Mouse (Mus musculus): ENCODE results near the gene Ddr2. TPM values are rescaled to one million over a fixed set of nuclear protein-coding genes. Genes with fewer than 3 reads are reported as not detected.

The Ddr2 gene
- polyA plus RNA-seq, 1 experiment from 2014 or later: 85.2 TPM

DNA sequence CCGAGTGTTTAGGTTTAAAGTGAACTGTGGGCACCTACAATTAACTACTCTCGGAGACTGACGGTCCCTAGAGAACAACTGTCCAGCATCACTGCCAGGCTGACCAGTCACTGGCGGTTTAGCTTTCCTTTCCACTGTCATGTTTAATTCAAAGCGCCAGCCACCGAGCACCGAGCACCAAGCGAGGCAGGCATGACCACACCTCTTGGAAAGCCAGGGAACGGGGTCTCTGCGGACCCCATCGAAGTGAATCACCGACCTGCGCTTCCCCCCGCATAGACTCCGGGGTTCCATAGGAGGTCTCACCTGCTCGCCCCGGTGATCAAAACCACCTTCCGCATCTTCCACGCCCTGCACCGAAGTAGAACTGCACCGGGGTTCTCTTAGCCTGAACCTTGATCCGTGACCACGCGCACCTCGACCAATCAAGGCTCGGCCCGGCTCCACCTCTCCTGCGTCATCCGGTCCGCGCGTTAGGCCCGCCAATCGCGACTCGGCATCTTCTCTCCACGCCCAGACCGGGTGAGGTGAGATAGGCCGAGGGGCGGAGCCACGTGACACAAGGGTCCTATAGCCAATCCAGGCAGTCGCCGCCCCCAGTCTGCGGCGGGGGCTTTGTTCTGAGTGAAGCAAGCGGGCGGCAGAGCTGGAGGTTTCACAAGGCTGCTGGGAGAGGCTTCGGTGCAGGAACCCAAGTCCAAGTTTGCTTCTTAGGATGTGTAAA, 141.6 kb downstream of the Ddr2 start, which contains the start of gene Hsd17b7:
Hsd17b7 (minus strand) TSS at position 450 of the 724 bp plus-strand sequence.
- WGBS: 1% methylated on average over 48 of the region's 48 CpGs

DNA sequence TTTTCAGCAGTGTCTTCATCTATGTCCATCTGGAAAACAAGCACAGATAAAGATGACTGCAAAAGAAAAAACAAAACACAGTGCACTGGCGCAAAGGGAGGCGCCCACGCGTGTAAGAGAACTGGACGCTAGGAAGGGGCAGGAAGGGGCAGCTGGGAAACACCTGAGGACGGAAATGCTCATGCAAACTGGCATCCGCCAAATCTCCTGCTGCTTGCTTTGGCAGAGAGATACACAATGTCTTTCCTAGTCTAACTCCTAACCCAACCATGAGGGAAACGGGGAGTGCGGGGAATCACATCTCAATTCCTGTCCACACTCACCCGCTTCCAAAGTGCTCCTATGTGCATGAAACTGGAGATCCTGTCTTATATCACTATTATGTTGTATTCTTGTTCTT, 157.5 kb downstream of the Ddr2 start:
- H3K27ac ChIP-seq (replicated peaks; ENCODE audit: low read depth, low read length): no peak overlapping the region
- H3K9ac ChIP-seq (ENCODE audit: low read depth, low read length): no peak overlapping the region
- no peak overlapping the region for H3K4me2 ChIP-seq (ENCODE audit: low read depth, low read length)
- ATAC-seq (ENCODE audit: low read depth) (no peak), DNase-seq (ENCODE audit: low spot score) (no peak)
- no peaks in the 10 kb centered on the region for H3K4me1 ChIP-seq (ENCODE audit: control insufficient read depth, insufficient read depth, low read length)
- no peaks in the 10 kb centered on the region for H3K27me3 ChIP-seq (replicated peaks; ENCODE audit: control insufficient read depth, insufficient read depth, low read length)
- H3K36me3 ChIP-seq (ENCODE audit: control insufficient read depth, insufficient read depth, low read length): peaks cover 62% of the 10 kb centered on the region
- no peak overlapping the region for H3K4me3 ChIP-seq (ENCODE audit: low read depth, low read length)
- H3K9me3 ChIP-seq (ENCODE audit: control insufficient read depth, low read length): no peaks in the 10 kb centered on the region
- 94% methylated on average over 10 of the region's 10 CpGs for WGBS

More for the DNA sequence above, 141.6 kb downstream of the Ddr2 start, which contains the start of gene Hsd17b7:
- peak within 1 kb of the TSS; percentile 85 for H3K27ac ChIP-seq (replicated peaks; ENCODE audit: low read depth, low read length)
- H3K9me3 ChIP-seq (ENCODE audit: control insufficient read depth, low read length): no peaks in the 10 kb centered on the region
- ATAC-seq (ENCODE audit: low read depth) (peak; percentile 100), DNase-seq (ENCODE audit: low spot score) (peak; percentile 100)
- peak within 1 kb of the TSS; percentile 80 for H3K4me2 ChIP-seq (ENCODE audit: low read depth, low read length)
- H3K9ac ChIP-seq (ENCODE audit: low read depth, low read length): peak within 1 kb of the TSS; percentile 69
- peaks cover 10% of the 10 kb centered on the region; the same call in 1 of the 2 replicates for H3K4me1 ChIP-seq (ENCODE audit: control insufficient read depth, insufficient read depth, low read length)
- H3K27me3 ChIP-seq (replicated peaks; ENCODE audit: control insufficient read depth, insufficient read depth, low read length): no peaks in the 10 kb centered on the region
- peak within 1 kb of the TSS; percentile 58 for H3K4me3 ChIP-seq (ENCODE audit: low read depth, low read length)
- H3K36me3 ChIP-seq (ENCODE audit: control insufficient read depth, insufficient read depth, low read length): peaks cover 31% of the 10 kb centered on the region

DNA sequence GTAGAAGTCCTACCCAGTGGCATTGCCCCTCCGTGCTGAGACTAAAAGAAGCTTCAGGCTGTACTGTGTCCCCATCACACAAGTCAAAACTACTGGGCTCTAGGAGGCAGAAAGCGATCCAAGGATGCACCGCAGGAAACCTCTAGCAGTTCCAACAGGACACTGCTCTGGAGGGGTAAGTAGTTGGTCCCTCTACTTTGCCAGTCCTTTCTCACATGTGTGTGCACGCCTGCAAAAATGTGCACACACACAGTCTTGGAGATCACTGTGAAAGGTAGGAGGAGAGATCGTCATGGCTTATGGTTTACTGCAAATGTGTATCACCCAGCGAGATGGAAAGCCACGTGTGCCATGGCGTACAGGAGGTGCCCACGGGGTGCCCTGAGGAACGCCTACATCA, 157.9 kb downstream of the Ddr2 start:
- Histone ChIP-seq H3K4me3 (ENCODE audit: low read depth, low read length) (no peak overlapping the region), H3K9me3 (ENCODE audit: control insufficient read depth, low read length) (no peaks in the 10 kb centered on the region), H3K36me3 (ENCODE audit: control insufficient read depth, insufficient read depth, low read length) (peaks cover 57% of the 10 kb centered on the region), H3K27me3 (replicated peaks; ENCODE audit: control insufficient read depth, insufficient read depth, low read length) (no peaks in the 10 kb centered on the region), H3K4me2 (ENCODE audit: low read depth, low read length) (no peak overlapping the region), H3K27ac (replicated peaks; ENCODE audit: low read depth, low read length) (no peak overlapping the region), H3K4me1 (ENCODE audit: control insufficient read depth, insufficient read depth, low read length) (no peaks in the 10 kb centered on the region), H3K9ac (ENCODE audit: low read depth, low read length) (no peak overlapping the region)
- WGBS: 95% methylated on average over 10 of the region's 10 CpGs
- ATAC-seq (ENCODE audit: low read depth) (no peak), DNase-seq (ENCODE audit: low spot score) (no peak)

DNA sequence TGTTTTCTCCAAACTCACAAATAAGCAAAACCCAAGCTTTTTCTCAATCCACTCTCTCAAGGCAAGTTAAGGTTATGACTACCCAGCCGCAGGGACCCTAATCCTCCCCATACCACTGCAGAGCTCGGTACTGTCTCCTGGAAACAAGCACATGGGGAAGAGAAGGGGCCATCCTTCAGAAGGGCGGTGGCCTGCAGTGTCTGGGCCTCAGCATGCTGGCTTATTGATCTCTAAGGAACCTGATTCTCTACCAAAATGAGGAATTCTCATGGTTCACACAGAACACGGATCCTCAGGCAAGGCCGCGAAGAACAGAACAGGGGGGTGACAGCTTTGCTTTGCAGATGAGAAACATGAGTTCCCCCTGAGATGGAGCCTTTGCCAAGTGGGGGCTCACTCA, 159.0 kb downstream of the Ddr2 start:
- no peaks in the 10 kb centered on the region for H3K9me3 ChIP-seq (ENCODE audit: control insufficient read depth, low read length)
- no peaks in the 10 kb centered on the region for H3K27me3 ChIP-seq (replicated peaks; ENCODE audit: control insufficient read depth, insufficient read depth, low read length)
- ATAC-seq (ENCODE audit: low read depth): no peak
- no peak overlapping the region for H3K4me2 ChIP-seq (ENCODE audit: low read depth, low read length)
- 83% methylated on average over 6 of the region's 6 CpGs for WGBS
- peaks cover 50% of the 10 kb centered on the region for H3K36me3 ChIP-seq (ENCODE audit: control insufficient read depth, insufficient read depth, low read length)
- no peak for DNase-seq (ENCODE audit: low spot score)
- H3K4me3 ChIP-seq (ENCODE audit: low read depth, low read length): no peak overlapping the region
- no peak overlapping the region for H3K27ac ChIP-seq (replicated peaks; ENCODE audit: low read depth, low read length)
- no peaks in the 10 kb centered on the region for H3K4me1 ChIP-seq (ENCODE audit: control insufficient read depth, insufficient read depth, low read length)
- no peak overlapping the region for H3K9ac ChIP-seq (ENCODE audit: low read depth, low read length)

DNA sequence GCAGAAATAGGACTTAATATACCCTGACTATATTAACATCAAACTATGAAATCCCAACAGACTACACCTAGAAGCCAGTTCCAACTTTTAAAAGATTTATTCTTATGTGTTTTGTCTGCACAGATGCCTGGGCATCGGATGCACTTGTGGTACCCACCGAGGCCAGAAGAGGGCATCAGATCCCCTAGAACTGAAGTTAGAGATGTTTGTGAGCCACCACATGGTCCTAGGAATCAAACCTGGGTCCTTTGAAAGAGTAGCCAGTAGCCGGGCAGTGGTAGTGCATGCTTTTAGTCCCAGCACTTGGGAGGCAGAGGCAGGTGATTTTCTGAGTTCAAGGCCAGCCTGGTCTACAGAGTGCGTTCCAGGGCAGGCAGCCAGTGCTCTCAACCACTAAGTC, 159.9 kb downstream of the Ddr2 start:
- Histone ChIP-seq H3K27ac (replicated peaks; ENCODE audit: low read depth, low read length) (no peak overlapping the region), H3K9ac (ENCODE audit: low read depth, low read length) (no peak overlapping the region), H3K9me3 (ENCODE audit: control insufficient read depth, low read length) (no peaks in the 10 kb centered on the region), H3K4me1 (ENCODE audit: control insufficient read depth, insufficient read depth, low read length) (no peaks in the 10 kb centered on the region), H3K27me3 (replicated peaks; ENCODE audit: control insufficient read depth, insufficient read depth, low read length) (no peaks in the 10 kb centered on the region), H3K4me3 (ENCODE audit: low read depth, low read length) (no peak overlapping the region), H3K36me3 (ENCODE audit: control insufficient read depth, insufficient read depth, low read length) (peaks cover 41% of the 10 kb centered on the region), H3K4me2 (ENCODE audit: low read depth, low read length) (no peak overlapping the region)
- ATAC-seq (ENCODE audit: low read depth) (no peak), DNase-seq (ENCODE audit: low spot score) (no peak)
- 94% methylated on average over 4 of the region's 4 CpGs for WGBS

DNA sequence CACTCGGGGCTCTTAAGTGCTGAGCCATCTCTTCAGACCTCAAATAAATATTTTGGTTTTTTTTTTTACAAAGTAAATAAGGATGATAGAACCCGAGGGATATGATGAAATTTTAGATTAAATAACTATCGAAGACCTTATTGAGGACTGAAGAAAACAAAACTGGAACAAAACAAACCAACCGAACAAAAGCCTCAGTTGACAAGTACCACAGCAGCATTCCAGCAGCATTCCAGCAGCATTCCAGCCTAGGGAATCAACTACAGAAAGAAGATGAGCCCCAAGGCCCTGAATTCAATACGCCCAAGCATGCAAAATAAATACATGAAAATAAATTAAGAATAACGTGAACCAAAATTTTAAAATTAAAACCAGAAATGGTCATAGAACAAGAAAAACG, 160.6 kb downstream of the Ddr2 start:
- WGBS: 31% methylated on average over 7 of the region's 7 CpGs
- H3K27me3 ChIP-seq (replicated peaks; ENCODE audit: control insufficient read depth, insufficient read depth, low read length): no peaks in the 10 kb centered on the region
- H3K9me3 ChIP-seq (ENCODE audit: control insufficient read depth, low read length): peaks cover 3% of the 10 kb centered on the region
- H3K4me2 ChIP-seq (ENCODE audit: low read depth, low read length): no peak overlapping the region; the same call in 1 of the 2 replicates
- ATAC-seq (ENCODE audit: low read depth) (no peak), DNase-seq (ENCODE audit: low spot score) (peak; percentile 65)
- H3K36me3 ChIP-seq (ENCODE audit: control insufficient read depth, insufficient read depth, low read length): peaks cover 35% of the 10 kb centered on the region
- no peak overlapping the region for H3K27ac ChIP-seq (replicated peaks; ENCODE audit: low read depth, low read length)
- H3K9ac ChIP-seq (ENCODE audit: low read depth, low read length): no peak overlapping the region
- H3K4me3 ChIP-seq (ENCODE audit: low read depth, low read length): no peak overlapping the region
- H3K4me1 ChIP-seq (ENCODE audit: control insufficient read depth, insufficient read depth, low read length): no peaks in the 10 kb centered on the region

DNA sequence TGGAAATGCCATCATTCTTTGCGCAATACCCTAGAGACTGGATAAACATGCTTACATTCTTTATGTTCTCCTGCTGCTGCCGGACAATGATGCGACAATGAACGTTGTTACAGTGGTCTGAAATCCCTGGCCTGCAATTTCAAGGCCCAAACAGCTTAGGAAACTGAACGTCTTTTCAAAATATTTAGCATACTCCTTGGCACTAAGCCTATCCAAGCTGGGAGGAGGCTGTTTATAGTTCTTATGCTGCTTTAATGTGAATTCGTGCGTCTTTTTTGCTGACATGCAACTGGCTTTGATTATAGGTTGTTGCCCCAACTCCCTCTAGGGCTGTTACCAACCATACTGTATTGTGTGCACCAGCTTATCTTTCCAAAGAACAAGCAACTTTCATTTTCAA, 161.7 kb downstream of the Ddr2 start:
- peaks cover 26% of the 10 kb centered on the region; the same call in 1 of the 2 replicates for H3K36me3 ChIP-seq (ENCODE audit: control insufficient read depth, insufficient read depth, low read length)
- DNase-seq (ENCODE audit: low spot score) (peak; percentile 55), ATAC-seq (ENCODE audit: low read depth) (no peak)
- no peak overlapping the region for H3K4me3 ChIP-seq (ENCODE audit: low read depth, low read length)
- WGBS: 42% methylated on average over 7 of the region's 7 CpGs
- H3K4me1 ChIP-seq (ENCODE audit: control insufficient read depth, insufficient read depth, low read length): no peaks in the 10 kb centered on the region
- H3K27ac ChIP-seq (replicated peaks; ENCODE audit: low read depth, low read length): no peak overlapping the region
- H3K9ac ChIP-seq (ENCODE audit: low read depth, low read length): no peak overlapping the region
- no peak overlapping the region for H3K4me2 ChIP-seq (ENCODE audit: low read depth, low read length)
- H3K27me3 ChIP-seq (replicated peaks; ENCODE audit: control insufficient read depth, insufficient read depth, low read length): no peaks in the 10 kb centered on the region
- H3K9me3 ChIP-seq (ENCODE audit: control insufficient read depth, low read length): peaks cover 10% of the 10 kb centered on the region

DNA sequence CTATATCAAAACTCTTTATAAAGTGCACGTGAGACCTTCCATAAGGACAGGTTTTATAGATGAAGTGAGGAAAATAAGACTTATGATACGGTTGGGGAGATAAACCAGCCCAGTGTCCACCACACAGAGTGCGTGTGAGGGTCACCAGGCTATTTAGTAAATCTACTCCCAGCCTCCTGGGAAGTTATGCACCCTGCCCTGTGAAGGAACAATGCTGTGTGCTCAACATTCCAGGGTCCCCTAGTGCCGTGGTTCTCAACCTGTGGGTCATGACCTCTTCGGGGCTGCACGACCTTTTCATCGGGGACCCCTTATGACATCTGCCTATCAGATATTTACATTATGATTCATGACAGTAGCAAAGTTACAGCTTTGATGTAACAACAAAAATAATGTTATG, 162.3 kb downstream of the Ddr2 start:
- Histone ChIP-seq H3K27me3 (replicated peaks; ENCODE audit: control insufficient read depth, insufficient read depth, low read length) (no peaks in the 10 kb centered on the region), H3K4me3 (ENCODE audit: low read depth, low read length) (no peak overlapping the region), H3K36me3 (ENCODE audit: control insufficient read depth, insufficient read depth, low read length) (peaks cover 21% of the 10 kb centered on the region; the same call in 1 of the 2 replicates), H3K9me3 (ENCODE audit: control insufficient read depth, low read length) (peaks cover 10% of the 10 kb centered on the region), H3K9ac (ENCODE audit: low read depth, low read length) (no peak overlapping the region), H3K27ac (replicated peaks; ENCODE audit: low read depth, low read length) (no peak overlapping the region), H3K4me2 (ENCODE audit: low read depth, low read length) (no peak overlapping the region), H3K4me1 (ENCODE audit: control insufficient read depth, insufficient read depth, low read length) (no peaks in the 10 kb centered on the region)
- ATAC-seq (ENCODE audit: low read depth) (no peak), DNase-seq (ENCODE audit: low spot score) (no peak)
- WGBS: 74% methylated on average over 7 of the region's 7 CpGs

DNA sequence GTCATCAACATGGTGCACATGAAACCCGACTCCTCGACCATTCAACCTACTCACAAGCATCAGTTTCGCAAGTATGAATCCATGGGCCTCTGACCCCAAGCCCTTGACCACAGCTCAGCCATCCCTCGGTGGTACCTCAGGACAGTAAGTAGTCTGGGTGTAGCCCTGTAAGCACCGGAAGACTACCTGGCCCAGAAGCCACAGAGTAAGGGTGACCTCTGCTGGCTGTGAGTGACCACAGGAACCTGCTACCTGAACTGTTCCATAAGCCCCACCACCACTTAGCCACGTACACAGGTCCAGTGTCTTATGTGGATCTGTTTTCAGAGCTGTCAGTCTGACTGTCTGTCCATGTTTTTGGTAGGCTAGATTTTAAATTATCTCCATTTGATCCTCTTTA, 162.9 kb downstream of the Ddr2 start:
- ATAC-seq (ENCODE audit: low read depth): 0 out of 2 replicates have a peak, but pooled peaks have one; percentile 37
- Histone ChIP-seq H3K9me3 (ENCODE audit: control insufficient read depth, low read length) (peaks cover 10% of the 10 kb centered on the region), H3K4me1 (ENCODE audit: control insufficient read depth, insufficient read depth, low read length) (no peaks in the 10 kb centered on the region), H3K9ac (ENCODE audit: low read depth, low read length) (no peak overlapping the region), H3K27me3 (replicated peaks; ENCODE audit: control insufficient read depth, insufficient read depth, low read length) (no peaks in the 10 kb centered on the region), H3K4me2 (ENCODE audit: low read depth, low read length) (no peak overlapping the region), H3K27ac (replicated peaks; ENCODE audit: low read depth, low read length) (no peak overlapping the region), H3K36me3 (ENCODE audit: control insufficient read depth, insufficient read depth, low read length) (peaks cover 14% of the 10 kb centered on the region; the same call in 1 of the 2 replicates), H3K4me3 (ENCODE audit: low read depth, low read length) (no peak overlapping the region)
- 77% methylated on average over 6 of the region's 6 CpGs for WGBS
- DNase-seq (ENCODE audit: low spot score): no peak
